Mouse (Mus musculus) 3134 (cell line): ENCODE results near the gene Pdzk1.
A peak's percentile ranks its signal among the peaks of the same experiment; 100 is the strongest.

Experiments
- DNase-seq: peaks from one replicate; pipeline ENCODE4 v3.0.0-alpha.2; 2011; ENCODE audit warnings: low spot score; ENCODE audit not compliant: insufficient read length; ENCODE audit errors: extremely low read depth

Gene Pdzk1

GRCm38 (mm10) chr3:96880385-96880784 lies 51.3 kb downstream of the Pdzk1 start:
- DNase-seq = no peak

GRCm38 (mm10) chr3:96881557-96881956 lies 52.5 kb downstream of the Pdzk1 start:
- DNase-seq = no peak

GRCm38 (mm10) chr3:96882061-96882849 lies 53.2 kb downstream of the Pdzk1 start:
- DNase-seq = no peak

- no peak for DNase-seq
These were observed 54.6 kb downstream of the Pdzk1 start for GRCm38 (mm10) chr3:96883690-96884089.

- DNase-seq = no peak
These were observed 73.4 kb downstream of the Pdzk1 start for GRCm38 (mm10) chr3:96902336-96902999.

GRCm38 (mm10) chr3:96904393-96904792 lies 75.3 kb downstream of the Pdzk1 start, which contains the start of gene Gja5:
TSS of gene Gja5 (plus strand) at chr3:96904693.
- no peak for DNase-seq

- peak; percentile 91 for DNase-seq
These were observed 75.9 kb downstream of the Pdzk1 start, which contains the start of gene Gpr89 for GRCm38 (mm10) chr3:96904851-96905541. TSS of gene Gpr89 (minus strand) at chr3:96905346.

GRCm38 (mm10) chr3:96905592-96905991 lies 76.5 kb downstream of the Pdzk1 start:
- DNase-seq = no peak
